Mouse (Mus musculus) MEL (cell line): ENCODE data around the gene Chmp3. TPM values are rescaled to one million over a fixed set of nuclear protein-coding genes. Genes with fewer than 3 reads are reported as not detected.

Source experiments
- DNase-seq: peaks from one replicate; pipeline ENCODE4 v3.0.0; 2011; ENCODE audit warnings: low read depth, low spot score
- H3K27ac ChIP-seq: 2 replicates; pipeline ENCODE4 v1.5.1; 2012; ENCODE audit warnings: low read depth, mild to moderate bottlenecking, control low read depth, low read length, moderate library complexity; ENCODE audit not compliant: control insufficient read depth
- H3K27me3 ChIP-seq, 2 experiments: fragments of 150-350 bp in 1 of 2; sonication (generic) in 1 of 2; 2 replicates each; pipeline ENCODE4 v1.6.1; 2012; ENCODE audit warnings: low read length in 2 of 2, mild to moderate bottlenecking in 2 of 2, improper control_type of control experiment in 1 of 2, moderate library complexity in 1 of 2; ENCODE audit not compliant: insufficient read depth in 2 of 2, control insufficient read depth in 1 of 2
- H3K36me3 ChIP-seq, 2 experiments: 2 replicates each; pipeline ENCODE4 v1.6.1; 2012 to 2014; ENCODE audit warnings: low read length in 2 of 2, improper control_type of control experiment in 1 of 2, inconsistent platforms in 1 of 2, mild to moderate bottlenecking in 1 of 2; ENCODE audit not compliant: insufficient read depth in 2 of 2, control insufficient read depth in 1 of 2
- H3K4me1 ChIP-seq, 2 experiments: fragments of 150-350 bp in 1 of 2; sonication (generic) in 1 of 2; 2 replicates each; pipeline ENCODE4 v1.6.1; 2012; ENCODE audit warnings: low read length in 2 of 2, improper control_type of control experiment in 1 of 2, mild to moderate bottlenecking in 1 of 2; ENCODE audit not compliant: insufficient read depth in 2 of 2, control insufficient read depth in 1 of 2
- H3K4me3 ChIP-seq, 2 experiments: fragments of 150-350 bp in 1 of 2; sonication (generic) in 1 of 2; 2 replicates each; pipeline ENCODE4 v1.5.1; 2012; ENCODE audit warnings: low read depth in 2 of 2, low read length in 2 of 2, mild to moderate bottlenecking in 2 of 2, moderate library complexity in 2 of 2, control low read depth in 1 of 2, improper control_type of control experiment in 1 of 2; ENCODE audit not compliant: control insufficient read depth in 1 of 2, insufficient read depth in 1 of 2
- H3K79me2 ChIP-seq: 2 replicates; pipeline ENCODE4 v1.6.1; 2012; ENCODE audit warnings: mild to moderate bottlenecking, low read length, moderate library complexity; ENCODE audit not compliant: control insufficient read depth, poor library complexity, insufficient read depth
- H3K9ac ChIP-seq: 2 replicates; pipeline ENCODE4 v1.6.1; 2012; ENCODE audit warnings: low read depth, mild to moderate bottlenecking, control low read depth, low read length, moderate library complexity; ENCODE audit not compliant: control insufficient read depth, poor library complexity, severe bottlenecking
- H3K9me3 ChIP-seq: fragments of 150-350 bp; sonication (generic); replicated peaks from 2 replicates; pipeline ENCODE4 v1.6.1; 2012; ENCODE audit warnings: mild to moderate bottlenecking, low read length, improper control_type of control experiment, moderate library complexity; ENCODE audit not compliant: insufficient read depth
- BHLHE40 ChIP-seq: IDR thresholded peaks from 2 replicates; pipeline ENCODE4 v1.6.1; 2012; ENCODE audit warnings: low read depth, mild to moderate bottlenecking, inconsistent platforms, low read length, improper control_type of control experiment, borderline replicate concordance
- CHD1 ChIP-seq: IDR thresholded peaks from 2 replicates; pipeline ENCODE4 v1.6.1; 2012; ENCODE audit warnings: low read depth, mild to moderate bottlenecking, inconsistent platforms, low read length, improper control_type of control experiment
- CHD2 ChIP-seq: IDR thresholded peaks from 2 replicates; pipeline ENCODE4 v1.6.1; 2011; ENCODE audit warnings: low read length, improper control_type of control experiment
- CTCF ChIP-seq, 3 experiments: IDR thresholded peaks in 2 of 3; conservative IDR thresholded peaks in 1 of 3; 2 replicates each; pipeline ENCODE4 v1.5.1; 2011 to 2012; ENCODE audit warnings: low read length in 3 of 3, low read depth in 2 of 3, mild to moderate bottlenecking in 2 of 3, improper control_type of control experiment in 1 of 3, inconsistent platforms in 1 of 3, mixed read lengths in 1 of 3, moderate library complexity in 1 of 3; ENCODE audit not compliant: control insufficient read depth in 1 of 3, insufficient read depth in 1 of 3, poor library complexity in 1 of 3, severe bottlenecking in 1 of 3
- E2F4 ChIP-seq: IDR thresholded peaks from 2 replicates; pipeline ENCODE4 v1.6.1; 2011; ENCODE audit warnings: low read depth, low read length, improper control_type of control experiment, borderline replicate concordance
- ELF1 ChIP-seq: IDR thresholded peaks from 2 replicates; pipeline ENCODE4 v1.6.1; 2014; ENCODE audit warnings: low read depth, mild to moderate bottlenecking, inconsistent platforms, low read length, improper control_type of control experiment, moderate library complexity
- EP300 ChIP-seq, 2 experiments: IDR thresholded peaks; 2 replicates each; pipeline ENCODE4 v1.6.1; 2011; ENCODE audit warnings: improper control_type of control experiment in 2 of 2, low read length in 2 of 2, low read depth in 1 of 2, mild to moderate bottlenecking in 1 of 2
- GABPA ChIP-seq: IDR thresholded peaks from 2 replicates; pipeline ENCODE4 v1.6.1; 2012; ENCODE audit warnings: low read depth, mild to moderate bottlenecking, inconsistent platforms, low read length, improper control_type of control experiment, moderate library complexity
- GATA1 ChIP-seq: IDR thresholded peaks from 2 replicates; pipeline ENCODE4 v1.6.1; 2011; ENCODE audit warnings: low read depth, low read length, improper control_type of control experiment
- JUND ChIP-seq: IDR thresholded peaks from 2 replicates; pipeline ENCODE4 v1.6.1; 2011; ENCODE audit warnings: low read depth, mild to moderate bottlenecking, improper control_type of control experiment, low read length
- KAT2A ChIP-seq: conservative IDR thresholded peaks from 2 replicates; pipeline ENCODE4 v1.6.1; 2012; ENCODE audit warnings: low read depth, low read length, improper control_type of control experiment, inconsistent platforms
- MAFK ChIP-seq: IDR thresholded peaks from 2 replicates; pipeline ENCODE4 v1.6.1; 2011; ENCODE audit warnings: low read depth, mild to moderate bottlenecking, low read length, improper control_type of control experiment, borderline replicate concordance
- MXI1 ChIP-seq: IDR thresholded peaks from 2 replicates; pipeline ENCODE4 v1.6.1; 2011; ENCODE audit warnings: mild to moderate bottlenecking, low read depth, low read length, improper control_type of control experiment
- MYC ChIP-seq: IDR thresholded peaks from 2 replicates; pipeline ENCODE4 v1.6.1; 2011; ENCODE audit warnings: low read depth, mild to moderate bottlenecking, low read length, improper control_type of control experiment, moderate library complexity
- POLR2A ChIP-seq, 2 experiments: IDR thresholded peaks; 2 replicates each; pipeline ENCODE4 v1.6.1; 2011 to 2012; ENCODE audit warnings: low read length in 2 of 2, mild to moderate bottlenecking in 2 of 2, control low read depth in 1 of 2, improper control_type of control experiment in 1 of 2, low read depth in 1 of 2, moderate library complexity in 1 of 2; ENCODE audit not compliant: control insufficient read depth in 1 of 2, insufficient read depth in 1 of 2, poor library complexity in 1 of 2
- RAD21 ChIP-seq: IDR thresholded peaks from 2 replicates; pipeline ENCODE4 v1.6.1; 2011; ENCODE audit warnings: mild to moderate bottlenecking, low read depth, low read length, improper control_type of control experiment
- SIN3A ChIP-seq: IDR thresholded peaks from 2 replicates; pipeline ENCODE4 v1.6.1; 2012; ENCODE audit warnings: low read length, improper control_type of control experiment, inconsistent platforms
- SMC3 ChIP-seq: IDR thresholded peaks from 2 replicates; pipeline ENCODE4 v1.6.1; 2011; ENCODE audit warnings: low read depth, low read length, improper control_type of control experiment
- TAL1 ChIP-seq: IDR thresholded peaks from 2 replicates; pipeline ENCODE4 v1.6.1; 2012; ENCODE audit warnings: mild to moderate bottlenecking, inconsistent platforms, low read length, moderate library complexity, mixed read lengths
- TBP ChIP-seq: IDR thresholded peaks from 2 replicates; pipeline ENCODE4 v1.8.0; 2011; ENCODE audit warnings: low read depth, low read length, improper control_type of control experiment
- UBTF ChIP-seq: IDR thresholded peaks from 2 replicates; pipeline ENCODE4 v1.6.1; 2012; ENCODE audit warnings: low read depth, mild to moderate bottlenecking, inconsistent platforms, low read length, improper control_type of control experiment, moderate library complexity, borderline replicate concordance; ENCODE audit not compliant: insufficient read depth
- USF1 ChIP-seq: IDR thresholded peaks from 2 replicates; pipeline ENCODE4 v1.6.1; 2014; ENCODE audit warnings: low read depth, mild to moderate bottlenecking, inconsistent platforms, low read length, improper control_type of control experiment, moderate library complexity
- ZC3H11A ChIP-seq: IDR thresholded peaks from 2 replicates; pipeline ENCODE4 v1.6.1; 2012; ENCODE audit warnings: low read depth, mild to moderate bottlenecking, inconsistent platforms, low read length, improper control_type of control experiment
- ZKSCAN1 ChIP-seq: IDR thresholded peaks from 2 replicates; pipeline ENCODE4 v1.6.1; 2012; ENCODE audit warnings: low read depth, mild to moderate bottlenecking, inconsistent platforms, low read length, improper control_type of control experiment, moderate library complexity
- ZNF384 ChIP-seq: IDR thresholded peaks from 2 replicates; pipeline ENCODE4 v1.6.1; 2012; ENCODE audit warnings: low read depth, mild to moderate bottlenecking, inconsistent platforms, low read length, improper control_type of control experiment
- polyA plus RNA-seq, 2 experiments: library from polyadenylated mRNA; stranded (reverse) in 1 of 2; unstranded in 1 of 2; fragments of >175 nt in 1 of 2; fragments of >200 nt in 1 of 2; gene quantifications; 2 replicates each; pipeline versions ENCODE4 v1.2.1 to v1.2.4; 2012; ENCODE audit warnings: low replicate concordance in 2 of 2, low read depth in 1 of 2; ENCODE audit not compliant: insufficient read length in 2 of 2, insufficient read depth in 1 of 2, missing spikeins in 1 of 2
- total RNA-seq: library from RNA; depleted of rRNA; stranded (reverse); fragments of 300-350 nt; gene quantifications from 2 replicates; pipeline ENCODE4 v1.2.3, GENCODE M21; 2012

The Chmp3 gene
- total and polyA plus RNA-seq, 3 experiments: 41.7 to 69.3 TPM; not detected in 1

DNA sequence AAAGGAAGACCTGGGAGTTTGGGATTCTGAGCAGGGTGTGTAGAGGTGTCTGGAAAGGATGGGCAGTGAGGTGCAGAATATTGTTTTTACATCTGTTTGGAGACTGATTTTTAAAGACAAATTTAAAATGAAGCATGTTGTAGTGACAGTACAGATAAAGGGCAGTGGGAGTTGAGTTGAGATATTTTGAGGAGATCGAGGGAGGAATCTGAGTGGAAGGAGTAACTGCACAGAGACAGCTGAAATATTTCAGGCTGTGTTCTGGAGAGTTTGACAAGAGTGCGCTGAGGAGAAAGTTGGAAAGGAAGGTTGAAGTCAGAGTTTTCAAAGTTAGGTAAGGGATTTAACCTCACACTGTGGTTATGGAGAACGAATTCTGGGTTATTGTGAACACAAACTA, 25.0 kb downstream of the Chmp3 start:
- Histone ChIP-seq H3K4me3 (no peak overlapping the region), H3K36me3 (peaks cover 0 to 11% of the 10 kb centered on the region in 2 experiments; a peak in 2 of 4 replicates), H3K27me3 (no peaks in the 10 kb centered on the region), H3K27ac (no peak overlapping the region), H3K9me3 (no peaks in the 10 kb centered on the region), H3K4me1 (no peaks in the 10 kb centered on the region), H3K79me2 (no peaks in the 10 kb centered on the region), H3K9ac (no peak overlapping the region)
- TF ChIP-seq MXI1 (no peak), GABPA (no peak), CHD2 (no peak), TBP (no peak), JUND (no peak), CHD1 (no peak), RAD21 (no peak), EP300 (IDR thresholded peaks at IDR 0.05; ENCODE audit: low read depth in 1 of 2, low read length in 2 of 2) (no peak), E2F4 (no peak), USF1 (no peak), ZKSCAN1 (no peak), MAFK (no peak), KAT2A (no peak), UBTF (no peak), ELF1 (no peak), POLR2A (IDR thresholded peaks at IDR 0.05; ENCODE audit: control insufficient read depth in 1 of 2, insufficient read depth in 1 of 2, low read depth in 1 of 2, low read length in 2 of 2, poor library complexity in 1 of 2) (no peak), CTCF (IDR thresholded peaks at IDR 0.05 in 2 of 3, conservative IDR thresholded peaks at IDR 0.05 in 1 of 3; ENCODE audit: control insufficient read depth in 1 of 3, insufficient read depth in 1 of 3, low read depth in 2 of 3, low read length in 3 of 3, poor library complexity in 1 of 3, severe bottlenecking in 1 of 3) (no peak), SIN3A (no peak)
- no peak for DNase-seq

DNA sequence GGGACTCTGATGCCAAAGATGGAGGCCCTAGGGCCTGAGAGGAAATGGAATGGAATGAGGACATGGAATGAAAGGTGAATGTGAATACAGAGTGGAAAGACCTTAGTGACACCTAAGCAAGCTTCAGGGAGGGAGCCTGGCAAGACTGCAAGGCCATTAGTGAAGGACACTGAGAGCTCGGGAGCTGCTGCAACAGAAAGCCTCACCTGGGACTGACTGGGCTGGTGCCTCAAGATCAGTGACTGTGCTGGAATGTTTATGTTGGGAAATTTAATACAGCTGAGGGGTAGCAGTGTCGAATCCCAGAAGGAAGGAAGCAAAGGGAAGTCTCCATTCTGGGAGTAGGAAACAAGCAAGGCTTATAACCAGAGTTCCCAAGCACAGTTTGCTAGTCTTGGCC, 25.4 kb downstream of the Chmp3 start:
- no peaks in the 10 kb centered on the region for H3K4me1 ChIP-seq
- H3K9me3 ChIP-seq: no peaks in the 10 kb centered on the region
- no peaks in the 10 kb centered on the region for H3K27me3 ChIP-seq
- no peak overlapping the region for H3K9ac ChIP-seq
- TF ChIP-seq CHD2 (no peak), JUND (no peak), ZC3H11A (no peak), POLR2A (IDR thresholded peaks at IDR 0.05; ENCODE audit: control insufficient read depth in 1 of 2, insufficient read depth in 1 of 2, low read depth in 1 of 2, low read length in 2 of 2, poor library complexity in 1 of 2) (no peak), RAD21 (no peak), TAL1 (no peak), MAFK (no peak), SMC3 (no peak), GATA1 (no peak), BHLHE40 (no peak), GABPA (no peak), ZNF384 (no peak), SIN3A (no peak), MYC (no peak), TBP (no peak), UBTF (no peak)
- no peaks in the 10 kb centered on the region for H3K79me2 ChIP-seq
- no peak overlapping the region for H3K27ac ChIP-seq
- peaks cover 0 to 11% of the 10 kb centered on the region in 2 experiments; a peak in 2 of 4 replicates for H3K36me3 ChIP-seq
- no peak for DNase-seq
- H3K4me3 ChIP-seq: no peak overlapping the region
